Mouse (Mus musculus) urinary bladder, postnatal 36 days (tissue): Measurements from ENCODE around the gene Gabpb2.
"Not testable (repeated sequence)": the region's sequence is repeated elsewhere in the genome, so short reads cannot be mapped to it uniquely, and the experiment has no call there.

Experiments
- DNase-seq, 2 experiments: peaks; one replicate each; pipeline ENCODE4 v3.0.0; 2022; ENCODE audit warnings: low spot score in 2 of 2, mixed read lengths in 1 of 2

Gene Gabpb2

GRCm38 (mm10) chr3:95231298-95232221 lies 13.8 kb upstream of the Gabpb2 start, which contains the start of gene Mllt11:
Gene Mllt11 (minus strand): TSS chr3:95232171.
- DNase-seq = no peak

GRCm38 (mm10) chr3:95230495-95231297 lies 13.0 kb upstream of the Gabpb2 start:
- DNase-seq = no peak

GRCm38 (mm10) chr3:95229781-95230494 lies 12.2 kb upstream of the Gabpb2 start:
- DNase-seq = peak; percentile 41 to 45

GRCm38 (mm10) chr3:95228894-95229780 lies 11.4 kb upstream of the Gabpb2 start:
- peak; percentile 67 to 76 for DNase-seq

GRCm38 (mm10) chr3:95228148-95228893 lies 10.6 kb upstream of the Gabpb2 start, which contains the start of gene Cdc42se1:
Gene Cdc42se1 (plus strand): TSS chr3:95228732.
- DNase-seq = peak; percentile 83 to 88

- DNase-seq = no peak
Observed at GRCm38 (mm10) chr3:95227214-95227613, 9.5 kb upstream of the Gabpb2 start.

- DNase-seq = no peak
Observed at GRCm38 (mm10) chr3:95224295-95224694, 6.6 kb upstream of the Gabpb2 start.

GRCm38 (mm10) chr3:95223041-95223440 lies 5.3 kb upstream of the Gabpb2 start:
- no peak for DNase-seq

- no peak for DNase-seq
Observed at GRCm38 (mm10) chr3:95218466-95219137, 886 bp upstream of the Gabpb2 start.

GRCm38 (mm10) chr3:95216655-95217254 lies 961 bp downstream of the Gabpb2 start:
- no peak for DNase-seq

- DNase-seq = no peak
Observed at GRCm38 (mm10) chr3:95213609-95213975, 4.1 kb downstream of the Gabpb2 start.

GRCm38 (mm10) chr3:95212889-95213608 lies 4.7 kb downstream of the Gabpb2 start:
- DNase-seq = not testable (repeated sequence)

- DNase-seq = no peak
Observed at GRCm38 (mm10) chr3:95210585-95210984, 7.1 kb downstream of the Gabpb2 start.

GRCm38 (mm10) chr3:95208286-95208685 lies 9.4 kb downstream of the Gabpb2 start:
- DNase-seq = no peak

GRCm38 (mm10) chr3:95203880-95204279 lies 13.8 kb downstream of the Gabpb2 start:
- DNase-seq = no peak

GRCm38 (mm10) chr3:95200562-95200961 lies 17.2 kb downstream of the Gabpb2 start:
- DNase-seq = no peak

- DNase-seq = peak; percentile 42 to 60
Observed at GRCm38 (mm10) chr3:95200132-95200531, 17.6 kb downstream of the Gabpb2 start.

GRCm38 (mm10) chr3:95199101-95199500 lies 18.6 kb downstream of the Gabpb2 start:
- no peak for DNase-seq
